Mouse (Mus musculus): ENCODE measurements at regions not wholly inside any gene's neighbourhood (a gene's known extent, or its start where the extent isn't known, plus 50 kb on each side); places are given as distances from the start of the nearest gene placed in this dataset.

DNA sequence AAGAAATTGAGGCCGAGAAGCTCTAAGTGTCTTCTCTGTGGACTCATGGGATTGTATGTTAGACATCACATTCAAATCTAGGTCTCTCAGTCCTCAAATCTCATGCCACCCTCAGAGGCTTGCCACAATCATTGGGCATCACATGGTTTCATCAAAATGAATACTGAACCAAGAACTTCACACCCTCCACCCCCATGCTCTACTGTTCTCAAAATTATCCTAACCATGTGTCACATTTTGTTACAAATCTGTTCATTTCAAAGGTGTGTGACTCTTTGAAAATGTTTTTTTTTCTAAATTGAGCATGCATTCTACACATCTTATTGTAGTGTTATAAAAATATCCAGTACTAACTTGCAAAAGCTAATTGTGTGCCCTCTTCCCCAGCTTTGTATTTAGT, 275.9 kb downstream of the Galc start:
- Histone ChIP-seq H3K4me3 (ENCODE audit: low read depth, low read length) (no peak overlapping the region), H3K36me3 (replicated peaks; ENCODE audit: insufficient read depth, low read length) (no peaks in the 10 kb centered on the region), H3K27me3 (ENCODE audit: insufficient read depth, low read length) (no peaks in the 10 kb centered on the region), H3K27ac (ENCODE audit: low read depth) (no peak overlapping the region), H3K4me2 (ENCODE audit: low read depth, low read length) (no peak overlapping the region), H3K9ac (replicated peaks) (no peak overlapping the region), H3K4me1 (ENCODE audit: insufficient read depth) (no peaks in the 10 kb centered on the region), H3K9me3 (ENCODE audit: low read length) (no peaks in the 10 kb centered on the region)
- no peak for TF ChIP-seq EP300 (IDR thresholded peaks at IDR 0.05; ENCODE audit: low read depth)
- TF ChIP-seq CTCF (IDR thresholded peaks at IDR 0.05; ENCODE audit: low read depth), result no peak
- 81% methylated on average over 1 of the region's 1 CpGs for WGBS (ENCODE audit: insufficient replicate concordance)
- ATAC-seq (no peak), DNase-seq (no peak)

- H3K9ac ChIP-seq (replicated peaks), result no peak overlapping the region
- H3K27me3 ChIP-seq (ENCODE audit: insufficient read depth, low read length), result no peaks in the 10 kb centered on the region
- TF ChIP-seq CTCF (IDR thresholded peaks at IDR 0.05; ENCODE audit: low read depth) (no peak), EP300 (IDR thresholded peaks at IDR 0.05; ENCODE audit: low read depth) (no peak)
- H3K4me1 ChIP-seq (ENCODE audit: insufficient read depth), result no peaks in the 10 kb centered on the region
- DNase-seq (no peak), ATAC-seq (no peak)
- H3K27ac ChIP-seq (ENCODE audit: low read depth), result no peak overlapping the region
- no peak overlapping the region for H3K4me2 ChIP-seq (ENCODE audit: low read depth, low read length)
- WGBS (ENCODE audit: insufficient replicate concordance), result 50% methylated on average over 3 of the region's 3 CpGs
- no peaks in the 10 kb centered on the region for H3K36me3 ChIP-seq (replicated peaks; ENCODE audit: insufficient read depth, low read length)
- no peak overlapping the region for H3K4me3 ChIP-seq (ENCODE audit: low read depth, low read length)
- no peaks in the 10 kb centered on the region for H3K9me3 ChIP-seq (ENCODE audit: low read length)
These were observed 280.6 kb downstream of the Galc start for GRCm38 (mm10) chr12:97978668-97979067.

GRCm38 (mm10) chr12:97978178-97978651, 281.0 kb downstream of the Galc start:
- ATAC-seq, result no peak
- Histone ChIP-seq H3K36me3 (replicated peaks; ENCODE audit: insufficient read depth, low read length) (no peaks in the 10 kb centered on the region), H3K4me1 (ENCODE audit: insufficient read depth) (no peaks in the 10 kb centered on the region), H3K9ac (replicated peaks) (no peak overlapping the region), H3K4me3 (ENCODE audit: low read depth, low read length) (no peak overlapping the region), H3K9me3 (ENCODE audit: low read length) (no peaks in the 10 kb centered on the region), H3K4me2 (ENCODE audit: low read depth, low read length) (no peak overlapping the region), H3K27ac (ENCODE audit: low read depth) (no peak overlapping the region), H3K27me3 (ENCODE audit: insufficient read depth, low read length) (no peaks in the 10 kb centered on the region)
- no peak for DNase-seq
- TF ChIP-seq CTCF (IDR thresholded peaks at IDR 0.05; ENCODE audit: low read depth), result no peak
- TF ChIP-seq EP300 (IDR thresholded peaks at IDR 0.05; ENCODE audit: low read depth), result no peak
- 78% methylated on average over 8 of the region's 8 CpGs for WGBS (ENCODE audit: insufficient replicate concordance)

DNA sequence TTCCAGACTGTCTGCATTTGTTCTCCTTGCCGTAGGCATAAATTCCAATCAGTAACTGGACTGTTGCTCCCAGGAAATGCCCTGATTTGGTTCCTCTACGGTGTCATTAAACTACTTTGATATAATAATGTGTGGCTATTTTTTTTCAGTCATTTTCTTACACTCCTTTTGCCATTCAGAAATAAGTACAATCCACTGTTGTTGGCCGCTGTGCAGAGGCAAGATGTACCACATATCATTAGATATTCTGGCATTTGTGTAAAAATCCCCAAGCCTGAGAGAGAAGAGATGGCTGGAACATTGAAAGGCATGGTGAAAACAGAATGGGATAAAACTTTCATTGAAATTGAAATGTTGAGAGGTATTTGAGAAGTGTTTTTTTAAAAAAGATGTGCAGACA, 281.6 kb downstream of the Galc start:
- DNase-seq (no peak), ATAC-seq (no peak)
- Histone ChIP-seq H3K4me2 (ENCODE audit: low read depth, low read length) (no peak overlapping the region), H3K27me3 (ENCODE audit: insufficient read depth, low read length) (no peaks in the 10 kb centered on the region), H3K9ac (replicated peaks) (no peak overlapping the region), H3K36me3 (replicated peaks; ENCODE audit: insufficient read depth, low read length) (no peaks in the 10 kb centered on the region), H3K4me3 (ENCODE audit: low read depth, low read length) (no peak overlapping the region), H3K4me1 (ENCODE audit: insufficient read depth) (no peaks in the 10 kb centered on the region), H3K27ac (ENCODE audit: low read depth) (no peak overlapping the region), H3K9me3 (ENCODE audit: low read length) (no peaks in the 10 kb centered on the region)
- 73% methylated on average over 3 of the region's 3 CpGs for WGBS (ENCODE audit: insufficient replicate concordance)
- TF ChIP-seq EP300 (IDR thresholded peaks at IDR 0.05; ENCODE audit: low read depth) (no peak), CTCF (IDR thresholded peaks at IDR 0.05; ENCODE audit: low read depth) (no peak)

DNA sequence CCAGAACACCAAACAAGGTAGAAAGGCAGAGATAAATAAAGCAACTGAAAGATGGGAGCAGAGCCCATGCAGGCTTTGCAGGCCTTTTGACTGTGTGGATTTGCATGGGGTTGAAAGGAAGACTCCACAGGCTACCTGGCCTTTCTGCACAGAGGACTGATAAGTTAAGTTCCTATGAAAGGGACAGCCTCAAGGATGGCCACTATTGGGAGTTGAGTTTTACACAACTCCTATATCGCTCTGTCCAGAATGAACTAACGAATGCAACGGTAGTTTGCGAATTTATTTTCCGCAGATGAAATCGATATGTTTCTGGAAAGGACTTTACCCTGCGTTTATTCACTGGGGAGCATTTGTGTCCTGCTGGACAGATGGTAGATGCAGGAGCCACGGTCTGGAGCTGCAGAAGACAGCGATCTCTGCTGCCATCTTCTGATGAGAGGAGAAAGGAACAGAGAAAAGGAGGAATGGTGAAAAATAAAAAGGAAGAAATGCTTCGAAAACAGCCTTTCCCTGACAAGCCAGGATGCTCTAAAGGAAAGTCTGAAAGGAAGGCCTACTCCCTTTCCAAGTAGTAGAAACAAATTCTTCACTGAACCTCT, 285.2 kb downstream of the Galc start:
- Histone ChIP-seq H3K36me3 (replicated peaks; ENCODE audit: insufficient read depth, low read length) (no peaks in the 10 kb centered on the region), H3K9ac (replicated peaks) (no peak overlapping the region), H3K9me3 (ENCODE audit: low read length) (no peaks in the 10 kb centered on the region), H3K4me2 (ENCODE audit: low read depth, low read length) (no peak overlapping the region), H3K4me1 (ENCODE audit: insufficient read depth) (no peaks in the 10 kb centered on the region), H3K27ac (ENCODE audit: low read depth) (no peak overlapping the region), H3K4me3 (ENCODE audit: low read depth, low read length) (no peak overlapping the region), H3K27me3 (ENCODE audit: insufficient read depth, low read length) (no peaks in the 10 kb centered on the region)
- TF ChIP-seq CTCF (IDR thresholded peaks at IDR 0.05; ENCODE audit: low read depth) (no peak), EP300 (IDR thresholded peaks at IDR 0.05; ENCODE audit: low read depth) (no peak)
- no peak for ATAC-seq
- no peak for DNase-seq
- WGBS (ENCODE audit: insufficient replicate concordance), result 61% methylated on average over 10 of the region's 10 CpGs

DNA sequence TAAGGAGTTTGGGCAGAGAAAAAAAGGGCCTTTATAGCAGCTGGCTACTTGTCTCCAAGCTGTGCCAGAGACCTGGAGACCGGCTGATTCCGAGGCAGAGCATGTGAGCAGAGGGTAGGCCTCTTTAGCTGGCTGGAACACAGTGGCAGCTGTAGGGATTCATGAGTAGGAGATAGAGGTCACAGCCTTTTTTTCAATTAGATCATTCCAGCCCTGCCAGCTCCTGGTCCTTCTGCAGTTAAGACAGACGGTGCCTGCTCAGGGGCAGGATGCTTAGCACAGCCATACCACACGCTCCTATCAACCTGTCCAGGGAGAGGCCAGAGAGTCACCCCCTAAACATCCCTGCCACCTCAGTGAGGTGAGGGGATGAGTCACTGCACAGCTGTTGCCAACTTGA, 302.1 kb downstream of the Galc start:
- ATAC-seq (no peak), DNase-seq (no peak)
- H3K9me3 ChIP-seq (ENCODE audit: low read length), result no peaks in the 10 kb centered on the region
- H3K36me3 ChIP-seq (replicated peaks; ENCODE audit: insufficient read depth, low read length), result no peaks in the 10 kb centered on the region
- 76% methylated on average over 4 of the region's 4 CpGs for WGBS (ENCODE audit: insufficient replicate concordance)
- TF ChIP-seq EP300 (IDR thresholded peaks at IDR 0.05; ENCODE audit: low read depth) (no peak), CTCF (IDR thresholded peaks at IDR 0.05; ENCODE audit: low read depth) (no peak)
- H3K4me3 ChIP-seq (ENCODE audit: low read depth, low read length), result no peak overlapping the region
- H3K4me2 ChIP-seq (ENCODE audit: low read depth, low read length), result no peak overlapping the region
- no peak overlapping the region for H3K27ac ChIP-seq (ENCODE audit: low read depth)
- H3K9ac ChIP-seq (replicated peaks), result no peak overlapping the region
- H3K27me3 ChIP-seq (ENCODE audit: insufficient read depth, low read length), result no peaks in the 10 kb centered on the region
- no peaks in the 10 kb centered on the region for H3K4me1 ChIP-seq (ENCODE audit: insufficient read depth)

DNA sequence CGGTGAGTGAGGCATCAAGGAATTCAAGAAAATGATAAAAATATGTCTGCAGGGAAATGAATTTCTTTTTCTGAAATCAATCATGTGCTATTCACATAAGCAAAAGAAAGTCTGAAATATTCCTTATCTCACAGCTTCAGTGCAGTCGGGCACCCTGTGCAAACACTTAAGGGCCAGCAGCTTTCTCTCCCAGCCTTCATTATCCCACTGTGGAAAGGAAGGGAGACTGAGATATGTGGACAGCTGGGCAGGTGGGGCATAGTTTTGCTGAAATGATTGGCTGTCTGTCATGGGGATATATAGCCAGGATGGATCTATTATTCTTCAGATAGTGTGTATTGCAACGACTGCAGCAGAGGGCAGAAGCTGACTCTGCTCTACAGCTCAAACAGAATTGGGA, 305.9 kb downstream of the Galc start:
- ATAC-seq (no peak), DNase-seq (no peak)
- TF ChIP-seq CTCF (IDR thresholded peaks at IDR 0.05; ENCODE audit: low read depth) (no peak), EP300 (IDR thresholded peaks at IDR 0.05; ENCODE audit: low read depth) (no peak)
- Histone ChIP-seq H3K36me3 (replicated peaks; ENCODE audit: insufficient read depth, low read length) (no peaks in the 10 kb centered on the region), H3K9ac (replicated peaks) (no peak overlapping the region), H3K4me3 (ENCODE audit: low read depth, low read length) (no peak overlapping the region), H3K4me2 (ENCODE audit: low read depth, low read length) (no peak overlapping the region), H3K9me3 (ENCODE audit: low read length) (no peaks in the 10 kb centered on the region), H3K4me1 (ENCODE audit: insufficient read depth) (no peaks in the 10 kb centered on the region), H3K27ac (ENCODE audit: low read depth) (no peak overlapping the region), H3K27me3 (ENCODE audit: insufficient read depth, low read length) (no peaks in the 10 kb centered on the region)
- 81% methylated on average over 3 of the region's 3 CpGs for WGBS (ENCODE audit: insufficient replicate concordance)
